8 mouse cellular contexts compared by ENCODE assay signal in genomic region chr19:32974778-32975240, GRCm38 (mm10).
DNase-seq lines count a peak whose midpoint lies in the region; ATAC-seq and TF ChIP-seq lines count a peak whose summit lies in the region.

No protein-coding gene starts in this region.

- H3K36me3 ChIP-seq in hindbrain, postnatal 0 days (ENCODE audit: insufficient read depth, low read length), result no peaks in the 10 kb centered on the region
- no peaks in the 10 kb centered on the region for H3K36me3 ChIP-seq in hindbrain, embryonic 13.5 days

- intact Hi-C loops in gastrocnemius, postnatal 14 days (cut with DNase I; ENCODE audit: low total_unique reads), result no loop called here
- intact Hi-C loops in left cerebral cortex, postnatal 14 days (cut with DNase I), result no loop called here

- ATAC-seq in hindbrain, postnatal 0 days, result peak; percentile 61; the same call in 1 of the 2 replicates
- no peak for ATAC-seq in hindbrain, embryonic 13.5 days (ENCODE audit: low FRiP score)

- no peak overlapping the region for H3K27ac ChIP-seq in hindbrain, postnatal 0 days
- H3K27ac ChIP-seq in hindbrain, embryonic 13.5 days, result no peak overlapping the region

- H3K27me3 ChIP-seq in hindbrain, postnatal 0 days (ENCODE audit: insufficient read depth, low read length), result no peaks in the 10 kb centered on the region
- H3K27me3 ChIP-seq in hindbrain, embryonic 13.5 days, result no peaks in the 10 kb centered on the region

- H3K4me1 ChIP-seq in hindbrain, postnatal 0 days (ENCODE audit: insufficient read depth, low read length), result no peaks in the 10 kb centered on the region
- H3K4me1 ChIP-seq in hindbrain, embryonic 13.5 days (replicated peaks), result no peaks in the 10 kb centered on the region

- H3K9me3 ChIP-seq in hindbrain, postnatal 0 days (ENCODE audit: low read length), result no peaks in the 10 kb centered on the region
- H3K9me3 ChIP-seq in hindbrain, embryonic 13.5 days, result no peaks in the 10 kb centered on the region

- WGBS in hindbrain, postnatal 0 days, result 69% methylated on average over 4 of the region's 4 CpGs
- 91% methylated on average over 4 of the region's 4 CpGs for WGBS in hindbrain, embryonic 13.5 days

- DNase-seq in hindbrain, postnatal 0 days (ENCODE audit: low spot score), result peak; percentile 37
- peak; percentile 73 for DNase-seq in brain, adult 2 months (ENCODE audit: low read depth, low spot score)
- peak; percentile 55 for DNase-seq in gastrocnemius, postnatal 14 days
- DNase-seq in ovary, adult 18-20 months (ENCODE audit: low spot score), result peak; percentile 43
- DNase-seq in frontal cortex, postnatal 25 days (ENCODE audit: low spot score in 2 of 2), result no peak
- no peak for DNase-seq in left cerebral cortex, postnatal 14 days (ENCODE audit: low spot score in 2 of 2)
- DNase-seq in layer of hippocampus, adult 18-20 months (ENCODE audit: low spot score in 2 of 2), result no peak

- no peak for TF ChIP-seq CTCF in hindbrain, postnatal 0 days (IDR thresholded peaks at IDR 0.05; ENCODE audit: low read depth)

- H3K4me2 ChIP-seq in hindbrain, postnatal 0 days (ENCODE audit: low read depth, low read length), result no peak overlapping the region
- H3K4me2 ChIP-seq in hindbrain, embryonic 13.5 days, result no peak overlapping the region

- H3K9ac ChIP-seq in hindbrain, postnatal 0 days (replicated peaks; ENCODE audit: low read length), result no peak overlapping the region
- no peak overlapping the region for H3K9ac ChIP-seq in hindbrain, embryonic 13.5 days

- H3K4me3 ChIP-seq in hindbrain, postnatal 0 days (ENCODE audit: low read length), result no peak overlapping the region
- H3K4me3 ChIP-seq in hindbrain, embryonic 13.5 days, result no peak overlapping the region

Comparison
In these comparisons a context has a peak if more than half of its experiments do, and no peak if none do; other contexts are left out.
1. DNase-seq: peak in hindbrain, postnatal 0 days (single experiment), brain, adult 2 months (single experiment), gastrocnemius, postnatal 14 days (single experiment) and ovary, adult 18-20 months (single experiment); none in frontal cortex, postnatal 25 days (0 of 2), left cerebral cortex, postnatal 14 days (0 of 2) and layer of hippocampus, adult 18-20 months (0 of 2).